Mouse (Mus musculus) bone marrow macrophage, adult 2 months (primary cell): ENCODE data around the gene Rbms1.

Experiments used
- CTCF ChIP-seq: IDR thresholded peaks from 2 replicates; pipeline ENCODE4 v1.5.1; 2012; ENCODE audit warnings: low read depth, mild to moderate bottlenecking, low read length, moderate library complexity
- POLR2A ChIP-seq: IDR thresholded peaks from 2 replicates; pipeline ENCODE4 v1.6.1; 2012; ENCODE audit warnings: mild to moderate bottlenecking, low read depth, low read length, borderline replicate concordance

GRCm38 (mm10) chr2:60901013-60901412, 62.0 kb downstream of the Rbms1 start:
- TF ChIP-seq POLR2A (no peak), CTCF (no peak)
